Mouse (Mus musculus): ENCODE data around the gene Celsr3.

Gene Celsr3

DNA sequence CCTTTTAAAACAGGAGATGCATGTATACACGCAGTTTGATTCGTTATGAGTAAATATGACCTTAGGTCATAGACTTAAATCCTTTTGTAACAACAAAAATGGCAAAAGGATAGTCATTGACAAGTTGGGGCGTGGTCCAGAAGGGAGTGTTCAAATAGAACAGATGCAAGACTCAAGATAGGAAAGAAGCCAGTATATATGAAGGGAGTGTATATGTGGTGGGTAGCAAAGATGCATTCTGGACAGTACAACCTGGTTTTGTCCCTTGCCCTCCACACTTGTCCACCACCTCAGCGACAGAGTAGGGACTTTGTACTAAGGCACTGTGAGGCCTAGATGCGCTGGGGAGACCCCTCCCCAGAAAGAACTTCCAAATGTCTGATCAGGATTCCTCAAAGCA, 18.4 kb upstream of the Celsr3 start:
- DNase-seq: no peak

DNA sequence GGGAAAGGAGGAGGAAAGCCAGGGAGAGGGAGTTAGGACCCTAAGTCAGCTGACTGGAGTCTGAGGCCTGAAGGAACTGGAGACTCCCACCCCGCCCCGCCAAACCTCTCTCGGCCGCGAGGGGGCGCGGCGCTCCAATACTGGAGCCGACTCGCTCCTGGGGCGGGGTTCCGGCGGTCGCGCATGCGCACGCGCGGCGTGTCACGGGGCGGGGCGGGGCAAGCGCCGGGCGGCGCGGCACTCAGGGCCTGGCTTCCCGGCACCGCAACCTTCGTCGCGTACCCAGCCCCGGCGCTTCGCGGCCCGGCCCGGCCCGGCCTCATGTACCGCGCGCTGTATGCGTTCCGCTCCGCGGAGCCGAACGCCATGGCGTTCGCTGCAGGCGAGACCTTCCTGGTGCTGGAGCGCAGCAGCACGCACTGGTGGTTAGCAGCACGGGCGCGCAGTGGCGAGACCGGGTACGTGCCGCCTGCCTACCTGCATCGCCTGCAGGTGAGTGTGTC, 17.9 kb upstream of the Celsr3 start, which contains the start of gene Nckipsd:
Gene Nckipsd (plus strand): TSS at position 206 of the 503 bp plus-strand sequence.
- DNase-seq: peak; percentile 93 to 99

DNA sequence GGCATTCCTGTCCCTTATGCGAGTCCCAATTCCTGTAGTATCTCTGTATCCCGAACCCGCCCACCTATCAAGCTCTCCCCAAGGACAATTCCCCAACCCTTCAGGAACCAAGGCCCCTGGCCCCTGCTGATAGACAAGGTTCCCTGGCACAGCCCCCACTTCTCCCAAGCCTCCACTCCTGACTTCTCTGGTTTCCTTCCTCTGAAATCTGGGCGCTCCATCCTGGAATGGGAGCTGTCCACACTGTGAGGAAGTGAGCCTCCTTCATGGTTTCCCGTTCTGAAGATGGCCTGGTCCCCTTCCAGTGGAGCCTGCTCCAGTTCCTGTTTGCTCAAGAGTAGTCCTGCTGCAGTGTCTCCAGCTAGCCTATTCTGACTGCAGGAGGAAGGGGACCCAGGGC, 16.9 kb upstream of the Celsr3 start:
- no peak for DNase-seq

DNA sequence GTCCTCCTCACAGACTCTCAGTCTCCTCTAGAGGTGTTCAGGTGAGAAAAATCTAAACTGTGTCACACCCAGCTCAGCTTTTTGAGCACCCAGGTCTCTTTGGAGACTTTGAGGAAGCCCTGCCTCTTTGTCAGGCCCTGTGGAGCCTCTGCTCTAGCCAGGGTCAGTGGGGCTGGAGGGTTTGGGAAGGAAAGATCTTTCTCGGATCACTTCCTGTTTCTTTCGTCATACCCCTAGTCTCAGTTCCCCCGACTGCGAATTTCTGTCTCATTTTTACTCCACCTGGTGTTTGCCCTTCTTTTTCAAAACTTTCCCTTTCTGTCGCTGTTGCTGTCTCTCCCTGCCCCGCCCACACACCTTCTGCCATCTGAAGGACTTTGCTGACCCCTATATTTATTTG, 16.4 kb upstream of the Celsr3 start:
- DNase-seq: no peak

DNA sequence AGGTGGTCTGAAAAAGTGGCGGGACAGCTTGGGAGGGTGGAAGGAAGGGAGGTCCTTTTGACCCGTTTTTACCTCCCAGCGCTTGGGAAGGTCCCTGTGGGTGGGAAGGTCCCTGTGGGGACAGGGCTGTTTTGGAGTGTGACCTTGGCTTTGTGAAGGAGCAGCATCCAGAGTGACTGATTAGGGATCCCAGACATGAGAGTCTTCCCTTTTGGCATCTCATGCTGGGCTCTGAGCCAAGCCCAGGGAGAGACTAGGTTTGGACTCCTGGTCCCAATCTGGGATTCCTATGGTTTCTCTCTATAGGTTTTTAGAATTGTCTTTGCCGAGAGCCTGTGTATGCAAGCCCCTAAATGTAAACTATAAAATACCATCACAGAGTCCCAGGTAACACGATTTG, 15.6 kb upstream of the Celsr3 start:
- no peak for DNase-seq

DNA sequence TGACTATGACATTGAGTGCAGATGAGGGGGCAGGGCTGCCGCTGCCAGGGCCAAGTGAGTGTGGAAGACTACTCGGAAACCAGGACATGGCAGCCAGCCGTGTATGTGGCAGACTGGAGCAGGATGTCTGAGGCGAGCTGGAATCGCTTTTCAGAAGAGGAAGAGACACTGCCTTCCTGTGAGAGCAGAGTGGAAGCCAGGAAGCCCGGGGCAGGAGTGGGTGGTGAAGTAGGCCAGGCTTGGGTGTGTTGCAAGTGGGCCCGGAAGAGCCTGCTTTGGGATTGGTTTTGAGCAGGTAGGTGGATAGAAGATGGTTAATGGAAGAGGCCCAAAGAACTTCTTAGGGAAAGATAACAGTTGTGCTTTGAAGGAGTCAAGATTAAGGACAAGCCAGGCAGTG, 10.6 kb upstream of the Celsr3 start:
- no peak for DNase-seq

DNA sequence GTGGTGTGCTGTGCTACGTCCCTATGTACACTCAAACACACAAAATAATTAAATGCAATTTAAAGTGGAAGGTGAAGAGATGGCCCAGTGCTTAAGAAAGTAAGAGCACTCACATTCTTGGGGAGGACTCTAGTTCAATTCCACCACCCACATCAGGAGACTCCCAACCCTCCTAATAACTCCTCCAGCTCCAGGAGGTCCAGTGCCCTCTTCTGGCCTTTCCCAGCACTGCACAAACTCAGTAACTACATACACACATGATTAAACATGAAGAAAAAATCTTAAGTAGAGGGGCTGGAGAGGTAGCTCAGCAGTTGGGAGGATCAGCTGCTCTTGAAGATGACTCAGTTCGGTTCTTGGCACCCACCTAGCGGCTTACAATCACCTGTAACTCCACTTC, 6.6 kb upstream of the Celsr3 start:
- DNase-seq: peak; percentile 67 to 72

DNA sequence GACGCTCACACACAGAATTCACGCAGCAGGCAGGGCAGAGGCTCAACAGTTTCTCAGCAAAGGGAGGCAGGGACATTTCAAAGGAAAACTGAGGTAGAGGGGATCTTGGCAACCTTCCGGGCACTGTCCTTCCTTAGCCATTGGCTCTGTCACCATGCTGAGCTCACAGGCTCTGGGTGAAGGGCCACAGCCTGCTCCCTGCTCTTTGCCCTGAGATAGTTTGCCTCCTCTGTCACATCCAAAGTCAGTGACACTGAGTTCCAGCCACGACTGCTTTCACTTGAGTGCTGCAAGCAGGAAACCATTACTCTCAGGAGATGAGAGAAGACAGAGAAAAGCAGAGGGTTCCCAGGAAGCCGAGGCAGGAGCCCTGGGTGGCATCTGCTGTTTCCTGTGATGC, 6.0 kb upstream of the Celsr3 start:
- no peak for DNase-seq

DNA sequence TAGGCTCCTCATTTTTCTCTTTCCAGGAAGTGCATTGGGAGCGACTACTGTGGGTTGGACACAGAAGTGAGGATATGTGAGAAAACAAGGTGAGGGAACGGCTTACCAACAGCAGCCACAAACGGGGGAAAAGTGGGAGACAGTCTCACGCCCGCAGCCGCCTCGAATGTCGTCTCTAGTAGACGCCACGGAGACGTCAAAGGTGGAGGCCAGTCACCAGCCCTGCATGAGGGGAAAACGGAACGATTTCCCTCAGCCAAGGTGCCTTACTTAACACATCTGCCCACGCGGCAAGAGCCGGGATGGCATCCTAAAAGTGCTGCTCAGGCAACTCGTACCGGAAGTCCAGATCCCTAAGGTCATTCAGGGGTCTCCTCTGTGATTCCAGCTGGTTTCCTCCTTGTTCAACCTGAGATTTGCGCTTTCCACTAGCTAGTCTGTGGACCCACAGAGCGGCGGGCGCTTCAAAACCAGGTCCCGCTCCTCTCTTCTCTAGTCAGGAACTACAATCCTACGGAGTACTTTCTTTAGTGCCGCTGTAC, 1.9 kb upstream of the Celsr3 start:
- DNase-seq: peak; percentile 39 to 40

DNA sequence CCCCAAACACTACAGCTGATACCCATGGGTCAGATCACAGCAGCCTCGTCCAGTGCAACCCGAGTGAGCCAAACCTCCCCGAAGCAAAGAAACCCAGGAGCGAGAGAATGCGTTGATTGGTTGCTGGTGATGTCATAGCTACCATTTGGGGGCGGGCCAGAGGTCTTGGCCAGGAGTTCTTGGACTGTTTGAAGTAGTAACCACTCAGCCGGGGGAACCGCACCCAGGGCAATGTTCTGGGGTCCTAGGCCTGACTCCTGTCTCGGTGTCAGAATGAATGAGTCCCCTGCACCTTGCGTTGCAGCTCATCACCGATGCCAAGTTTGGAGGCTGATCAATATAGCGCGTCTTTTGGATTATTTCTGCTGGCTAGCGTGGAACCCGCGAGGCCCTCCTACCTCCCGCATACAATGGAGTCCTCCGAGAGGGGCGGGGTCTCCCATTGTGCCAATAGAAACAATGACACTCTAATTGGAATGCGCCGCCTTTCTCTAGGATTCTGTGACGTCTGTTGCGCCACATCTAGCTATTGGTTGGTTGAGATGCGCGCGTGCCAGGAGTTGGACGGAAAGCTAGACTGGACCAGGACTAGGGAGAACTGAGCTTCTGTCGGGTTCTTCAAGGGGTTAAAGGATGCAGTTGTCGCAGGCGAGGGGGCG, 1.2 kb upstream of the Celsr3 start:
- DNase-seq: peak; percentile 98

DNA sequence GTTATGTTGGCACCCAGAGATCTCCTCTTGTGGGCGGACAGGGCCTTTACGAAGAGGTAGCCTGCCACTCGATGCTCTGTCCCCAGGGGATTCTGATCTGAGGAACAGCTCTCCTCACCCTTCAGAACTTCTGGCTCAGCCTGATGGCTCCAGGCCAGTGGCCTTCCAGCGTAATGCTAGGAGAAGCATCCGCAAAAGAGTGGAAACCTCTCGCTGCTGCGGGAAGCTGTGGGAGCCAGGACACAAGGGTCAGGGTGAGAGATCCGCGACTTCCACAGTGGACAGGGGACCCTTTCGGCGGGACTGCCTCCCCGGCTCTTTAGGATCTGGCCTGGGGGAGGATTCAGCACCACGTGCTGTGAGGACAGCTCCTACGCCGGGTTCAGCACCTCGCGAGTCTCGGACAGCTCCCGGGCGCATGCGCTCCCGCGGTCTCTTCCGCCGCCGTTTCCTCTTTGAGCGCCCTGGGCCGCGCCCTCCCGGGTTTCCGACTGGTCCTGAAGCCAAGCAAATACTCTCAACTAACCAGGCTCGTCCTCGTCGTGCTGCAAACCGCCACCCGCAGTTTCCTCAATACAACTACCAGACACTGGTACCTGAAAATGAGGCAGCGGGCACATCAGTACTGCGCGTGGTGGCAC, 700 bp downstream of the Celsr3 start:
- DNase-seq: peak; percentile 80 to 85

DNA sequence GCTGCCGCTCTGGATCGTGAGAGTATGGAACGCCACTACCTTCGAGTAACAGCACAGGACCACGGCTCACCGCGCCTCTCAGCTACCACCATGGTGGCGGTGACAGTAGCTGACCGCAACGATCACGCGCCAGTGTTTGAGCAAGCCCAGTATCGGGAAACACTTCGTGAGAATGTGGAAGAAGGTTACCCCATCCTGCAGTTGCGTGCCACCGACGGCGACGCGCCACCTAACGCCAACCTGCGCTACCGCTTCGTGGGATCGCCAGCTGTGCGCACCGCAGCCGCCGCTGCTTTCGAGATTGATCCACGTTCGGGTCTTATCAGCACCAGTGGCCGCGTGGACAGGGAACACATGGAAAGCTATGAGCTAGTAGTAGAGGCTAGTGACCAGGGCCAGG, 1.3 kb downstream of the Celsr3 start:
- DNase-seq: no peak

DNA sequence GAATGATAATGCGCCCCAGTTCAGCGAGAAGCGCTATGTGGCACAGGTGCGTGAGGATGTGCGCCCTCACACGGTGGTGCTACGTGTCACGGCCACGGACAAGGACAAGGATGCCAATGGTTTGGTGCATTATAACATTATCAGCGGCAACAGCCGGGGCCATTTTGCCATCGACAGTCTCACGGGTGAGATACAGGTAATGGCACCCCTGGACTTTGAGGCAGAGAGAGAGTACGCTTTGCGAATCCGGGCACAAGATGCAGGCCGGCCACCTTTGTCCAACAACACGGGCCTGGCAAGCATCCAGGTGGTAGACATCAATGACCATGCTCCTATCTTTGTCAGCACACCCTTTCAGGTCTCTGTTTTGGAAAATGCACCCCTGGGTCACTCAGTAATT, 1.8 kb downstream of the Celsr3 start:
- peak in 1 of 2 experiments; percentile 46 for DNase-seq

DNA sequence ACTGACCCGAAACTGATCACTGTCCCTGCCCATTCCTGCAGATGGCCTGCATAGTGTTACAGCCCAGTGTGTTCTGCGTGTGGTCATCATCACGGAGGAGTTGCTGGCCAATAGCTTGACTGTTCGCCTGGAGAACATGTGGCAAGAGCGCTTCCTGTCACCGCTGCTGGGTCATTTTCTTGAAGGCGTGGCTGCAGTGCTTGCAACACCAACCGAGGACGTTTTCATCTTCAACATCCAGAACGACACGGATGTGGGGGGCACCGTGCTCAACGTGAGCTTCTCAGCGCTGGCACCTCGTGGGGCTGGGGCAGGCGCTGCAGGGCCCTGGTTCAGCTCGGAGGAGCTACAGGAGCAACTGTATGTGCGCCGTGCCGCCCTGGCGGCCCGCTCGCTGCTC, 5.5 kb downstream of the Celsr3 start:
- no peak for DNase-seq

DNA sequence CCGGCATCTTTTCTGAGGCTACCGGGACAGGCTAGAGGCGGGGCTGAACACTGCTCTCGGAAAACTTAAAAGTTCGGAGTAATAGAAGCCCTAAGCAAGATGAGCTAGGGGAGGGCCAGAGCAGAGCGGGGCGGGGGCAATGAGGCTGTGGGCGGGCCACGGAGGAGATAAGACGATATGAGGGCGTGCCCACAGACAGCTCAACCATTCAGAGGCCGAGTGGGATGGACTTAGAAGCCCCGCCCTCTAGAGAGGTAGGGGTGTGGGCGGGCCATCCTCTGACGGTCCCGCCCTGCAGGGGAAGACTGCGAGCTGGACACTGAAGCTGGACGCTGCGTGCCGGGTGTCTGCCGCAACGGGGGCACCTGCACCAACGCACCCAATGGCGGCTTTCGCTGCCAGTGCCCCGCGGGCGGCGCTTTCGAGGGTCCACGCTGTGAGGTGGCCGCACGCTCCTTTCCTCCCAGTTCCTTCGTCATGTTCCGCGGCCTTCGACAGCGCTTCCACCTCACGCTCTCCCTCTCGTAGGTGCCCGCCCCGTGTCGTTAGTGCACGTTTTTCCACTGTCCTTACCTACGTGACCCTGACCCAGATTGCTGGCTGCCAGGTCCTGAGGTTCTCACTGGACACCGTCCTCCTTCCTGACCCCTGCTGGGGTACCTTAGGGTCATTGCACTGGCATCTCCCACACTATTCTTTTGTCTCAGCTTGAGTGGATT, 6.4 kb downstream of the Celsr3 start:
- DNase-seq: peak; percentile 72 to 86

DNA sequence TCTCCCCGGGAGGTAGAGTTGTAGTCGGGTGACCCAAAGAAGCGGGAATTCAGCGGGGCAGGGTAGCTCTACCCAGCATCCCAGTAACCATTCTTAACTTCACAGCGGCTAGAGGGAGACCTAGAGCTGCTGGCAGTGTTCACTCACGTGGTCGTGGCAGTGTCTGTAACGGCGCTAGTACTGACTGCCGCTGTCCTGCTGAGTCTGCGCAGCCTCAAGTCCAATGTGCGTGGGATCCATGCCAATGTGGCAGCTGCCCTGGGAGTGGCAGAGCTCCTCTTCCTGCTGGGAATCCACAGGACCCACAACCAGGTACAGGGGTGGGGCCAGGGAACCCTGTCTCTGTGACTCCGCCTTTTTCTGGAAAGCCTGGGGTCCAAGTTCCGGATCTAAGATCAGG, 16.9 kb downstream of the Celsr3 start:
- peak; percentile 81 for DNase-seq

DNA sequence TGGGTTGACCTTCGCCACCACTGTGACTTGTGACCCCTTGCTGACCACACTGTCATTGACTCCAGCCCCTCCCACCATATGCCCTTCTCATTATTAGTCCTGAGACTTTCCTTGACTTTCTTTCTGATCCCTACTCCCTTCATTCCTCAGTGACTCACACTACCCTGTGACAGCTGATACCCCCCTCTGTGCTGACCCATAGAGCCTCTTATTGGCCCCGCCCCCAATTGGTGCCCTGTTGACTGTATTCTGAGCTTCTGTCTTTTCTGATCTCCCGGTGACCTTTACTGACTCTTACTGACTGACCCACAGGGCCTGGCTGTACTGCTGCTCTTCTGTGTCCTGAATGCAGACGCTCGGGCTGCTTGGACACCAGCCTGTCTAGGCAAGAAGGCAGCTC, 19.3 kb downstream of the Celsr3 start:
- DNase-seq: no peak

DNA sequence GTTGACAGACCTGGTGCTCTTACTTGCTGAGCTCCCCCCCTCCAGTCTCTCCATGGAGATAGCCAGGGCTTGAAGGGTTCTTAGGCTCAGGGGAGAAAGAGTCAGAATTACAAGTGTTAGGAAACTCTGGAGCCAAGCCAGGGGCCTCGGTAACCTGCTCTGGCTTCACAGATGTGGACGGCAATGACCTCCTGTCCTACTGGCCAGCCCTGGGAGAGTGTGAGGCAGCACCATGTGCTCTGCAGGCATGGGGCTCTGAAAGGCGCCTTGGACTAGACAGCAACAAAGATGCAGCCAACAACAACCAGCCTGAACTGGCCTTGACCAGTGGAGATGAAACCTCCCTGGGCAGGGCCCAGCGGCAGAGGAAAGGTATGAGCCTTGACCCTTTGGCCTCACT, 21.3 kb downstream of the Celsr3 start:
- DNase-seq: no peak

DNA sequence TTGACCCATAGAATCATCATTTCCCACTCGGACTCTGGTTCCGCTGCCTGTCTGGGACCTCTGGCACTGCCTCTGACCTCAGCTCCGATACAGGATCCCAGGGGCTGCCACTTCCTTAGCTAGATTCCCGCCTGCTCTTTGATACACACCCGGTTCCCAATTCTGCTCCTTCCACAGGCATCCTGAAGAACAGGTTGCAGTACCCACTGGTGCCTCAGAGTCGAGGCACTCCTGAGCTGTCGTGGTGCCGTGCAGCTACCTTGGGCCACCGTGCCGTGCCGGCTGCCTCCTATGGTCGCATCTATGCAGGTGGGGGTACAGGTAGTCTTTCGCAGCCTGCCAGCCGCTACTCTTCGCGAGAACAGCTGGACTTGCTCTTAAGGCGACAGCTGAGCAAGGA, 22.3 kb downstream of the Celsr3 start:
- no peak for DNase-seq

DNA sequence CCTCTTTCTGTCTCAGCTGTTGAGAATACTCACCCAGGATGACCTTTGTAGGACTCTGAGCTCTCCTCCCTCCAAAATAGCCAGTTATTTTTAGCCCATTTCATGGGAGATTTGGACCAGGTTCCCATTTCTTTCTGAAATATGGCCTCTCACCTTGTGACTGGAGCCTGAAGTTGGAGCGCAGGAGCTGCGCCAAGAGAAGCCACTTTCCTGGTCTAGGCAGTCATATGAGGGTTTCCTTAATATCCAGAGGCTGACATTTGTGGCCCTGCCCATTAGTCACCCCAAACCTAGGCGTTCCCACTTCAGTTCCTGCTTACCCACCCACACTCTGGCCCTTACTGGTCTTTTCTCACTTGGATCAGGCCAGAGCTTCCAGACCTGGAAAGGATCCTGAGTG, 26.9 kb downstream of the Celsr3 start, which contains the start of gene Slc26a6:
Gene Slc26a6 (plus strand): TSS at position 308 of the 400 bp plus-strand sequence.
- no peak for DNase-seq

DNA sequence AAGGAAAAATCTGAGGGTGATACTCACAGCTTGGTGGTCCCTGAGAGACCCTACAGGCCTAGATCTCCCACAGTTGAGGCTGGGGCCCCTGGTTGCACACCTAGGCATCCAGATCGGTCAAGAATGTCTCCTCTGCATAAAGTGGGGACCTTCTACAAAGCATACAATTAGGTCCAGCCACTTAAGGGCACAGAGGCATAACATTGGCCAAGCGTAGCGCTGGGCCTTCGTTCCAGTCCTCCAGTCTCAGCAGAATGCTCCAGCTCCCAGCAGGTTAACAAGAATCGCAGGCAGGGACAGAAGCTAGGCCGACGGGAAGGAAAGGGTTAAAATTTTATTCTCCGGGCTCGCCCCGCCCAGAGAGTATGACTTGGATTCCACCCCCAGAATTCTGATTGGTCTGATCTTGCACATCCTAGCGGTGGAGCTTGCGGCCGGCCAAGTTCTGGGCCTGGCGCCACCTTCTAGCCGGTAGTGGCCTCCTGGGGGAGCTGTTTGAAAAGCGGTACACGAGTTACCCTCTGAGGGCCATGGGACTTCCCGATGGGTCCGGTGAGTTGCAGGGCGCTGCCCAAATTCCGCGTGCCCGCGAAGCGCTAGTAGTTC, 27.6 kb downstream of the Celsr3 start:
- DNase-seq: peak; percentile 92 to 95

DNA sequence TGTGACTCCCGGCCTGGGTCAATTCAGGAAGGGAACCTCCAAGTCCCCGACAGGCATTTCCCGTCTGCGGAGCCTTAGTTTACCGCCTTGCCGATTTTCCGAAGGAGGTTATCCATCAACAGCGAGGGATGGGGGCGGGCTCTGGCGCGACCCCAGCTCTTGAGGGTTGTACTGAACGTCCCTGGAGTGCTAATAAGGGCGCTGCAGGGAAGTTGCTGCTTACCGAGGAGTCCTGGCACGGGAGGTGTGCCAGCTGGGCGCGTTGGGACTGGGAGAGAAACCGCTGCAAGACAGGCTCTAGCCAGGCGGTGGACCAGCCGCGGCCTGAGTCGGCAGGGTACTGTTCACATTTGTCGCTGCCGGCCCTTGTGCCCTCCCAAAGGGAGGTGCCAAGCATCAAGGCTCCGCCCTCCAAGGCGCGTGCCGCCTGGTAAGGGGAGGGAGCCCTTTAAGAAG, 28.1 kb downstream of the Celsr3 start:
- peak; percentile 80 to 88 for DNase-seq

DNA sequence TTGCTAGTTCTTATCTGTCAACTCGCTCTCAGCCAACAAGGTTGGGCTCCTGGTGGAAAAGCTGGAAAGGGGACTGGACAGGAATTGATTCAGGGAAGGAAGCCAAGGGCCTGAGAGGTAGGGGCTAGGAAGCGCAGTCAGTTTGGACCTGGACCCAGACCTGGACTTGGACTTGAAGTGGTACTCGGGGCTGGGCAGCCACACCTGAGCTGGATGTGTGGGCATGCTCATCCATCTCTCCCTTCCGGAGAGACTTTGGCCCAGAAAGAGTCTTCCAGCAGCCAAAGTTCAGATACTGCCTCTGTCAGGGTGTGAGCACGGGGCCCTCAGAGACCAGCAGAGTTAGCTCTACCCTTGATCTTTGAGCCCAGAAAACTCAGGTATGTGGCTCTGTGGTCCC, 29.2 kb downstream of the Celsr3 start:
- no peak for DNase-seq
